Mouse (Mus musculus) left cerebral cortex, adult 18-20 months (tissue): Measurements from ENCODE around the gene Ptprk. TPM values are rescaled to one million over a fixed set of nuclear protein-coding genes. Genes with fewer than 3 reads are reported as not detected.

ENCODE experiments used
- DNase-seq, 2 experiments: peaks; one replicate each; pipeline ENCODE4 v3.0.0; 2021 to 2022; ENCODE audit warnings: low spot score in 2 of 2, mixed read lengths in 1 of 2
- total RNA-seq, 2 experiments: library from RNA; stranded (reverse); gene quantifications; 2 replicates each; pipeline ENCODE4 v1.2.3; 2021

The Ptprk gene
- total RNA-seq, 2 experiments from 2014 or later: 61.4 to 62.5 TPM

GRCm38 (mm10) chr10:28519861-28520260 lies 445.2 kb downstream of the Ptprk start:
- DNase-seq: no peak

GRCm38 (mm10) chr10:28523992-28524735 lies 449.5 kb downstream of the Ptprk start:
- DNase-seq: no peak

GRCm38 (mm10) chr10:28540595-28540994 lies 466.0 kb downstream of the Ptprk start:
- DNase-seq: no peak

- DNase-seq: no peak
Measured at GRCm38 (mm10) chr10:28542754-28543153, 468.1 kb downstream of the Ptprk start.

- no peak for DNase-seq
Measured at GRCm38 (mm10) chr10:28550549-28550948, 475.9 kb downstream of the Ptprk start.

GRCm38 (mm10) chr10:28552068-28552467 lies 477.4 kb downstream of the Ptprk start:
- DNase-seq: no peak

GRCm38 (mm10) chr10:28564110-28564674 lies 489.6 kb downstream of the Ptprk start:
- no peak for DNase-seq

- no peak for DNase-seq
Measured at GRCm38 (mm10) chr10:28566378-28566777, 491.8 kb downstream of the Ptprk start.

- no peak for DNase-seq
Measured at GRCm38 (mm10) chr10:28566828-28567227, 492.2 kb downstream of the Ptprk start.

- no peak for DNase-seq
Measured at GRCm38 (mm10) chr10:28567441-28567840, 492.8 kb downstream of the Ptprk start.

- DNase-seq: no peak
Measured at GRCm38 (mm10) chr10:28568047-28568446, 493.4 kb downstream of the Ptprk start.

GRCm38 (mm10) chr10:28579596-28579995 lies 505.0 kb downstream of the Ptprk start:
- no peak for DNase-seq

GRCm38 (mm10) chr10:28586565-28587138 lies 512.0 kb downstream of the Ptprk start:
- DNase-seq: no peak

- no peak for DNase-seq
Measured at GRCm38 (mm10) chr10:28588401-28588800, 513.8 kb downstream of the Ptprk start.

- no peak for DNase-seq
Measured at GRCm38 (mm10) chr10:28590822-28591221, 516.2 kb downstream of the Ptprk start.

GRCm38 (mm10) chr10:28593566-28594292 lies 519.1 kb downstream of the Ptprk start:
- no peak for DNase-seq

GRCm38 (mm10) chr10:28596897-28597296 lies 522.3 kb downstream of the Ptprk start:
- no peak for DNase-seq

GRCm38 (mm10) chr10:28609136-28609535 lies 534.5 kb downstream of the Ptprk start:
- no peak for DNase-seq

GRCm38 (mm10) chr10:28614396-28614795 lies 539.8 kb downstream of the Ptprk start:
- no peak for DNase-seq

GRCm38 (mm10) chr10:28617203-28617602 lies 542.6 kb downstream of the Ptprk start:
- DNase-seq: no peak

- DNase-seq: no peak
Measured at GRCm38 (mm10) chr10:28618002-28618401, 543.4 kb downstream of the Ptprk start.

GRCm38 (mm10) chr10:28619415-28619814 lies 544.8 kb downstream of the Ptprk start:
- DNase-seq: no peak
